Mouse (Mus musculus) CD8-positive naive resting alpha-beta T cell, adult 2 months (primary cell): ENCODE data around the gene Kdm8.
"Not testable (repeated sequence)": the region's sequence is repeated elsewhere in the genome, so short reads cannot be mapped to it uniquely, and the experiment has no call there.

ENCODE experiments used
- DNase-seq, 2 experiments: peaks; one replicate each; pipeline ENCODE4 v3.0.0; 2022; ENCODE audit warnings: low read depth in 2 of 2, low spot score in 2 of 2

Gene Kdm8

GRCm38 (mm10) chr7:125444464-125445401, at the start of gene Kdm8:
Gene Kdm8 (plus strand): TSS chr7:125444676.
- DNase-seq: peak; percentile 85 to 93

GRCm38 (mm10) chr7:125398116-125398515, 46.4 kb upstream of the Kdm8 start:
- no peak for DNase-seq

- no peak for DNase-seq
Observed at GRCm38 (mm10) chr7:125398687-125399086, 45.8 kb upstream of the Kdm8 start.

GRCm38 (mm10) chr7:125407136-125407535, 37.3 kb upstream of the Kdm8 start:
- no peak for DNase-seq

GRCm38 (mm10) chr7:125415087-125415486, 29.4 kb upstream of the Kdm8 start:
- no peak for DNase-seq

GRCm38 (mm10) chr7:125415776-125416175, 28.7 kb upstream of the Kdm8 start:
- no peak for DNase-seq

- no peak for DNase-seq
Observed at GRCm38 (mm10) chr7:125416762-125417161, 27.7 kb upstream of the Kdm8 start.

GRCm38 (mm10) chr7:125418413-125418812, 26.1 kb upstream of the Kdm8 start:
- DNase-seq: no peak

GRCm38 (mm10) chr7:125420190-125420589, 24.3 kb upstream of the Kdm8 start:
- DNase-seq: peak; percentile 59 to 76

GRCm38 (mm10) chr7:125421911-125422310, 22.6 kb upstream of the Kdm8 start:
- no peak for DNase-seq

- no peak for DNase-seq
Observed at GRCm38 (mm10) chr7:125423056-125423455, 21.4 kb upstream of the Kdm8 start.

GRCm38 (mm10) chr7:125427492-125428090, 16.9 kb upstream of the Kdm8 start:
- no peak for DNase-seq

- DNase-seq: no peak
Observed at GRCm38 (mm10) chr7:125428381-125428780, 16.1 kb upstream of the Kdm8 start.

GRCm38 (mm10) chr7:125428816-125429500, 15.5 kb upstream of the Kdm8 start:
- not testable (repeated sequence) for DNase-seq

GRCm38 (mm10) chr7:125430170-125430842, 14.2 kb upstream of the Kdm8 start:
- DNase-seq: no peak

- DNase-seq: no peak
Observed at GRCm38 (mm10) chr7:125433874-125434273, 10.6 kb upstream of the Kdm8 start.

GRCm38 (mm10) chr7:125434666-125435290, 9.7 kb upstream of the Kdm8 start:
- DNase-seq: no peak

- DNase-seq: no peak
Observed at GRCm38 (mm10) chr7:125442323-125442722, 2.2 kb upstream of the Kdm8 start.

- DNase-seq: no peak
Observed at GRCm38 (mm10) chr7:125444076-125444463, 406 bp upstream of the Kdm8 start.

- DNase-seq: no peak
Observed at GRCm38 (mm10) chr7:125450678-125451077, 6.2 kb downstream of the Kdm8 start.

GRCm38 (mm10) chr7:125451078-125451477, 6.6 kb downstream of the Kdm8 start:
- no peak for DNase-seq
